Mouse (Mus musculus): Measurements from ENCODE around the gene Phyh.

- TF ChIP-seq CTCF (IDR thresholded peaks at IDR 0.05; ENCODE audit: low read depth) (no peak), EP300 (optimal IDR thresholded peaks at IDR 0.05) (no peak)
Observed at GRCm38 (mm10) chr2:4922476-4923164, 3.8 kb downstream of the Phyh start.

All from stomach, postnatal 0 days (tissue).